Mouse (Mus musculus): ENCODE data around the gene Iqce. TPM values are rescaled to one million over a fixed set of nuclear protein-coding genes. Genes with fewer than 3 reads are reported as not detected.

Gene Iqce
- polyA plus RNA-seq, 1 experiment from 2014 or later: 13.4 TPM

GRCm38 (mm10) chr5:140648519-140649100, 53.6 kb downstream of the Iqce start, which contains the start of gene Ttyh3:
TSS of gene Ttyh3 (minus strand) at chr5:140649031.
- DNase-seq (ENCODE audit: low spot score): no peak
- peak within 1 kb of the TSS; percentile 97 for H3K4me2 ChIP-seq (ENCODE audit: low read length)
- under 1% methylated on average over 42 of the region's 62 CpGs for WGBS
- ATAC-seq: peak; percentile 19; the same call in 1 of the 2 replicates
- peaks cover 28% of the 10 kb centered on the region for H3K36me3 ChIP-seq (ENCODE audit: control insufficient read depth, insufficient read depth, low read length)
- H3K27ac ChIP-seq (ENCODE audit: low read depth, low read length): peak within 1 kb of the TSS; percentile 93
- no peaks in the 10 kb centered on the region for H3K9me3 ChIP-seq (replicated peaks; ENCODE audit: control insufficient read depth, low read length)
- H3K4me1 ChIP-seq (ENCODE audit: control insufficient read depth, insufficient read depth, low read length): peaks cover 30% of the 10 kb centered on the region
- H3K27me3 ChIP-seq (replicated peaks; ENCODE audit: control insufficient read depth, insufficient read depth, low read length): no peaks in the 10 kb centered on the region
- H3K4me3 ChIP-seq (ENCODE audit: low read depth, low read length): peak within 1 kb of the TSS; percentile 99
- H3K9ac ChIP-seq (ENCODE audit: low read length): peak within 1 kb of the TSS; percentile 100

DNA sequence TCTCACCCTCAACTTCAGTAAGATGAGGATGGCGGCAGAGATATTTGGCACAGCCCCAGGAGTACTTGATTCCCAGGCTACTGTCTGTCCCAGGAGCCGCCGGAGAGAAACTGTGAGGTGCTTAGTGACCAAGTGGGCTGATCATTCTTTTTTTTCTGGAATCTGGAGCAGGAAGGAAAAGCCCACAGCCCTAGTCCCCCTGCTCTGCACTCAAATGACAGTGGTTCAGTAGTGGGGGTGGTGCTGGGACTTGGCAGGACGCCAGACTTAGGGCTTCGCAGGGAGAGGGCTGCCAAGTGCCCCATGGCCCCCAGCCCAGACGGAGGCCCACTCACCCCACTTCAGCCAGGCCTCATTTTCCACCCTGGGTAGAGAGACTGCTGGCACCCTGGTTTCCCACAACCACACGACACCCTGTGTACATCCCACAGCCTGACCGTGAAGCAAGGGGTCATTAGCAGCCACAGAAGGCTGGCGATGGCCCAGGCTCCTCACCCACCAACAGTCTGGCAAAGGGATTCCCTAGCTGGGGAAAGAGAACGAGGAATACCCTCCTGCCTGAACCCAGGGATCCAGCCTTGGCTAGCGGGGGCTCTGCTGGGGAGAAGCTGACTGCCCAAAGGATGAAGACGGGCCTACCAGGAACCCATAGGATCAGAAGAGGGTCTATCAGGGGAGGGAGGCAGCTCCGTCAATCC, 54.2 kb downstream of the Iqce start:
- Histone ChIP-seq H3K4me3 (ENCODE audit: low read depth, low read length) (peak overlapping the region; percentile 99), H3K27me3 (replicated peaks; ENCODE audit: control insufficient read depth, insufficient read depth, low read length) (no peaks in the 10 kb centered on the region), H3K9ac (ENCODE audit: low read length) (peak overlapping the region; percentile 100), H3K4me2 (ENCODE audit: low read length) (peak overlapping the region; percentile 97), H3K27ac (ENCODE audit: low read depth, low read length) (peak overlapping the region; percentile 93), H3K36me3 (ENCODE audit: control insufficient read depth, insufficient read depth, low read length) (peaks cover 34% of the 10 kb centered on the region), H3K4me1 (ENCODE audit: control insufficient read depth, insufficient read depth, low read length) (peaks cover 33% of the 10 kb centered on the region), H3K9me3 (replicated peaks; ENCODE audit: control insufficient read depth, low read length) (no peaks in the 10 kb centered on the region)
- ATAC-seq: peak; percentile 56
- WGBS: 0% methylated on average over 13 of the region's 13 CpGs
- peak; percentile 77 for DNase-seq (ENCODE audit: low spot score)

- Histone ChIP-seq H3K27ac (ENCODE audit: low read depth, low read length) (peak overlapping the region; percentile 93), H3K9me3 (replicated peaks; ENCODE audit: control insufficient read depth, low read length) (no peaks in the 10 kb centered on the region), H3K9ac (ENCODE audit: low read length) (peak overlapping the region; percentile 100), H3K4me3 (ENCODE audit: low read depth, low read length) (peak overlapping the region; percentile 99), H3K36me3 (ENCODE audit: control insufficient read depth, insufficient read depth, low read length) (peaks cover 39% of the 10 kb centered on the region), H3K27me3 (replicated peaks; ENCODE audit: control insufficient read depth, insufficient read depth, low read length) (no peaks in the 10 kb centered on the region), H3K4me1 (ENCODE audit: control insufficient read depth, insufficient read depth, low read length) (peaks cover 35% of the 10 kb centered on the region), H3K4me2 (ENCODE audit: low read length) (peak overlapping the region; percentile 97)
- ATAC-seq (no peak), DNase-seq (ENCODE audit: low spot score) (no peak)
- 17% methylated on average over 13 of the region's 13 CpGs for WGBS
Measured at GRCm38 (mm10) chr5:140647031-140647760, 55.0 kb downstream of the Iqce start.

DNA sequence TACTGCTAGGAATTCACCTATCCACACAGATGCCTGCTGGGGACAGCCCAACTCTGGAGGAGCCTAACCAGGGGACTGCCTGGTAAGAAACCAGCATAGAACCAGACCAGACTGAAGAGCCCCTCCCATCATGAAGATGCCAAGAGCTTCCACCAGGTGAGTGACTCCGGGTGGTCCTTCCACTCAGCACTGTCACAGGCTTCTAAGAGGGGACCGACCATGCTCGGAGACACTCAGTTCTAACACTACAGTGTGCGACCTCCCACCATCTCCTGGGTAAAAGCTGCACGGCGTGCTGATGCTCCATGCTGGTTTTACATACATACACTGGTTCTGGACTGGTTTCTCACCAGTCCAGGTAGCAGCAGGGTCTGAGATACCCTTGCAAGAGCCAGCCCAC, 56.0 kb downstream of the Iqce start:
- peaks cover 40% of the 10 kb centered on the region for H3K36me3 ChIP-seq (ENCODE audit: control insufficient read depth, insufficient read depth, low read length)
- H3K4me1 ChIP-seq (ENCODE audit: control insufficient read depth, insufficient read depth, low read length): peaks cover 35% of the 10 kb centered on the region
- H3K9me3 ChIP-seq (replicated peaks; ENCODE audit: control insufficient read depth, low read length): no peaks in the 10 kb centered on the region
- WGBS: 78% methylated on average over 6 of the region's 6 CpGs
- no peaks in the 10 kb centered on the region for H3K27me3 ChIP-seq (replicated peaks; ENCODE audit: control insufficient read depth, insufficient read depth, low read length)
- H3K4me2 ChIP-seq (ENCODE audit: low read length): peak overlapping the region; percentile 97
- peak overlapping the region; percentile 99 for H3K4me3 ChIP-seq (ENCODE audit: low read depth, low read length)
- peak overlapping the region; percentile 44; the same call in 1 of the 2 replicates for H3K27ac ChIP-seq (ENCODE audit: low read depth, low read length)
- ATAC-seq: no peak
- DNase-seq (ENCODE audit: low spot score): no peak
- peak overlapping the region; percentile 100 for H3K9ac ChIP-seq (ENCODE audit: low read length)

DNA sequence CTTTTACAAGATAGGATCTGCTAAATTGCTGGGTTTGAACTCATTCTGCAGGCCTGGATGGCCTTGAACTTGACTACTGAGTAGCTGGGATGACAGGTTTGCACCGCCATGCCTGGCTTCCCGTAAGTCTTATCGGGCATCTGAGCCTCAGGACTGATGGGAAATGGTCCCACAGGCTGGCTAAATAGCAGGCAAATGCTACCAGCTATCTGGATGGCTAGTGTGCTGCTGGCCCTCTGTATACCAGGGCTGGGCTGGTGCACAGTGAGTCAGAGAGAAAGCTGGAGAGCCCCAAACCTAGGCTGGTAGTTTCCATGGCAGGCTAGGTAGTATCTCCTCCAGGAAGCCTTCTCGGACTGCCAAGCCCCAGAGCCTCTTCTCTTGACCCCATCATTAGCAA, 56.7 kb downstream of the Iqce start:
- Histone ChIP-seq H3K4me2 (ENCODE audit: low read length) (peak overlapping the region; percentile 97), H3K9me3 (replicated peaks; ENCODE audit: control insufficient read depth, low read length) (no peaks in the 10 kb centered on the region), H3K4me3 (ENCODE audit: low read depth, low read length) (peak overlapping the region; percentile 99; the same call in 1 of the 2 replicates), H3K27ac (ENCODE audit: low read depth, low read length) (0 out of 2 replicates have a peak overlapping the region, but pooled peaks have one; percentile 41), H3K27me3 (replicated peaks; ENCODE audit: control insufficient read depth, insufficient read depth, low read length) (no peaks in the 10 kb centered on the region), H3K9ac (ENCODE audit: low read length) (peak overlapping the region; percentile 100; the same call in 1 of the 2 replicates), H3K36me3 (ENCODE audit: control insufficient read depth, insufficient read depth, low read length) (peaks cover 42% of the 10 kb centered on the region), H3K4me1 (ENCODE audit: control insufficient read depth, insufficient read depth, low read length) (peaks cover 35% of the 10 kb centered on the region)
- ATAC-seq (no peak), DNase-seq (ENCODE audit: low spot score) (no peak)
- WGBS: 91% methylated on average over 4 of the region's 4 CpGs

DNA sequence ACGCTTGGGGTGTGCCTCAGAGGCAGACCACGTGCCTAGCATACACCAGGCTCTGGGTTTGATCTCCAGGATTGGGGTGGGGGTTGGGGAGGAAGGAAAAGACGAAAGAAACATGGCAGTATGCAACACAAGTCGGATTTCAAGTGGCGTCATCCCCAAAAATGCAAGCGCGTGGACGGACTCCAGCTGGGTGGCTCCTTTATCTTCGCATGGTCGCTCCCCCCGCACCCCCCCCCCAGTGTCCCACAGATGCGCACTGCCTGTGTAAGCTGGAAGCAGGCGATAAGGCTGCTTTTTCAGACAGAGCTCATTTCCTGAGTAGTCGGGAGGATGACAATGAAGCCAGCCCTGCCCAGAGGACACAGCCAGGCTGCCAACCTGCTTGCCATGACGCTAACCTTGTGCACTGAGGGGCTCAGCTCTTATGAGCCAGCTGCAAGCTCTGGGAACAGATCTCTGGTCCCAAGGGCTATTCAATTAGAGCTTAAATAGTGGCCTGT, 57.4 kb downstream of the Iqce start:
- ATAC-seq: no peak
- WGBS: 66% methylated on average over 15 of the region's 15 CpGs
- Histone ChIP-seq H3K27ac (ENCODE audit: low read depth, low read length) (0 out of 2 replicates have a peak overlapping the region, but pooled peaks have one; percentile 41), H3K4me3 (ENCODE audit: low read depth, low read length) (0 out of 2 replicates have a peak overlapping the region, but pooled peaks have one; percentile 99), H3K36me3 (ENCODE audit: control insufficient read depth, insufficient read depth, low read length) (peaks cover 49% of the 10 kb centered on the region), H3K9ac (ENCODE audit: low read length) (peak overlapping the region; percentile 29; the same call in 1 of the 2 replicates), H3K4me2 (ENCODE audit: low read length) (peak overlapping the region; percentile 97), H3K27me3 (replicated peaks; ENCODE audit: control insufficient read depth, insufficient read depth, low read length) (no peaks in the 10 kb centered on the region), H3K9me3 (replicated peaks; ENCODE audit: control insufficient read depth, low read length) (no peaks in the 10 kb centered on the region), H3K4me1 (ENCODE audit: control insufficient read depth, insufficient read depth, low read length) (peaks cover 33% of the 10 kb centered on the region)
- DNase-seq (ENCODE audit: low spot score): no peak

- Histone ChIP-seq H3K9ac (ENCODE audit: low read length) (no peak overlapping the region), H3K4me2 (ENCODE audit: low read length) (no peak overlapping the region; the same call in 1 of the 2 replicates), H3K27ac (ENCODE audit: low read depth, low read length) (no peak overlapping the region), H3K36me3 (ENCODE audit: control insufficient read depth, insufficient read depth, low read length) (peaks cover 54% of the 10 kb centered on the region), H3K4me1 (ENCODE audit: control insufficient read depth, insufficient read depth, low read length) (peaks cover 30% of the 10 kb centered on the region), H3K4me3 (ENCODE audit: low read depth, low read length) (no peak overlapping the region), H3K9me3 (replicated peaks; ENCODE audit: control insufficient read depth, low read length) (no peaks in the 10 kb centered on the region), H3K27me3 (replicated peaks; ENCODE audit: control insufficient read depth, insufficient read depth, low read length) (no peaks in the 10 kb centered on the region)
- DNase-seq (ENCODE audit: low spot score) (no peak), ATAC-seq (no peak)
- WGBS: 86% methylated on average over 6 of the region's 6 CpGs
Measured at GRCm38 (mm10) chr5:140644263-140644662, 57.9 kb downstream of the Iqce start.

- H3K9me3 ChIP-seq (replicated peaks; ENCODE audit: control insufficient read depth, low read length): no peaks in the 10 kb centered on the region
- no peaks in the 10 kb centered on the region for H3K27me3 ChIP-seq (replicated peaks; ENCODE audit: control insufficient read depth, insufficient read depth, low read length)
- 70% methylated on average over 3 of the region's 3 CpGs for WGBS
- peaks cover 75% of the 10 kb centered on the region for H3K36me3 ChIP-seq (ENCODE audit: control insufficient read depth, insufficient read depth, low read length)
- H3K27ac ChIP-seq (ENCODE audit: low read depth, low read length): no peak overlapping the region
- no peak overlapping the region for H3K9ac ChIP-seq (ENCODE audit: low read length)
- peaks cover 31% of the 10 kb centered on the region for H3K4me1 ChIP-seq (ENCODE audit: control insufficient read depth, insufficient read depth, low read length)
- no peak overlapping the region for H3K4me3 ChIP-seq (ENCODE audit: low read depth, low read length)
- ATAC-seq: no peak
- no peak for DNase-seq (ENCODE audit: low spot score)
- H3K4me2 ChIP-seq (ENCODE audit: low read length): no peak overlapping the region
Measured at GRCm38 (mm10) chr5:140642076-140642475, 60.1 kb downstream of the Iqce start.
